Mouse (Mus musculus) kidney, postnatal 36 days (tissue): ENCODE data around the gene Pde4dip.

ENCODE experiments used
- DNase-seq, 2 experiments: peaks; one replicate each; pipeline ENCODE4 v3.0.0; 2021 to 2022; ENCODE audit warnings: mixed read lengths in 2 of 2

Pde4dip gene

GRCm38 (mm10) chr3:97642001-97642400, 246.5 kb downstream of the Pde4dip start:
- no peak for DNase-seq

GRCm38 (mm10) chr3:97641396-97641795, 247.1 kb downstream of the Pde4dip start:
- no peak for DNase-seq
